Mouse (Mus musculus) midbrain, postnatal 0 days (tissue): ENCODE results near the gene Gm45713. TPM values are rescaled to one million over a fixed set of nuclear protein-coding genes. Genes with fewer than 3 reads are reported as not detected.

Experiments
- ATAC-seq: fragments of 200-750 bp; cut with Nextera tagmentation; 2 replicates; pipeline ENCODE4 v1.8.0; 2017; ENCODE audit warnings: moderate number of reproducible peaks, mild to moderate bottlenecking, moderate TSS enrichment, moderate library complexity; ENCODE audit not compliant: low FRiP score
- DNase-seq: peaks from one replicate; pipeline ENCODE4 v3.0.0-alpha.2; 2015; ENCODE audit warnings: low spot score
- H3K27ac ChIP-seq: fragments of 300-500 bp; sonication (generic); 2 replicates; pipeline ENCODE4 v1.5.1; 2014; ENCODE audit warnings: low read depth, mild to moderate bottlenecking, low read length, mixed read lengths
- H3K27me3 ChIP-seq: fragments of 300-500 bp; sonication (generic); 2 replicates; pipeline ENCODE4 v1.6.1; 2014; ENCODE audit warnings: low read length, control low read depth, mixed read lengths; ENCODE audit not compliant: insufficient read depth
- H3K36me3 ChIP-seq: fragments of 300-500 bp; sonication (generic); 2 replicates; pipeline ENCODE4 v1.6.1; 2014; ENCODE audit warnings: low read length, control low read depth, mixed read lengths; ENCODE audit not compliant: insufficient read depth
- H3K4me1 ChIP-seq: fragments of 300-500 bp; sonication (generic); 2 replicates; pipeline ENCODE4 v1.6.1; 2014; ENCODE audit warnings: mild to moderate bottlenecking, control low read depth, antibody characterized with exemption, low read length, mixed read lengths; ENCODE audit not compliant: insufficient read depth
- H3K4me2 ChIP-seq: fragments of 300-500 bp; sonication (generic); 2 replicates; pipeline ENCODE4 v1.6.1; 2014; ENCODE audit warnings: low read depth, mild to moderate bottlenecking, low read length, mixed read lengths; ENCODE audit not compliant: poor library complexity, severe bottlenecking
- H3K4me3 ChIP-seq: fragments of 300-500 bp; sonication (generic); 2 replicates; pipeline ENCODE4 v1.5.1; 2014; ENCODE audit warnings: low read depth, mild to moderate bottlenecking, low read length, moderate library complexity
- H3K9ac ChIP-seq: fragments of 300-500 bp; sonication (generic); replicated peaks from 2 replicates; pipeline ENCODE4 v1.6.1; 2014; ENCODE audit warnings: mild to moderate bottlenecking, low read length, moderate library complexity, mixed read lengths; ENCODE audit not compliant: poor library complexity, severe bottlenecking
- H3K9me3 ChIP-seq: fragments of 300-500 bp; sonication (generic); 2 replicates; pipeline ENCODE4 v1.6.1; 2016; ENCODE audit warnings: low read length, control low read depth
- CTCF ChIP-seq: IDR thresholded peaks from 2 replicates; pipeline ENCODE4 v1.5.1; 2016; ENCODE audit warnings: antibody characterized with exemption, mild to moderate bottlenecking
- WGBS: fragments of 180-500 bp; shearing (Covaris S2); extraction: QIAGEN DNeasy Blood & Tissue Kit; methylation state at CpG from one replicate; pipeline ENCODE4 v1.1.7; 2014; 5-methylcytosine and 5-hydroxymethylcytosine counted together
- polyA plus RNA-seq: library from polyadenylated mRNA; unstranded; fragments of >200 nt; fragmentation: Nextera tagmentation; extraction: Ambion mirVana; gene quantifications from 2 replicates; pipeline ENCODE4 v1.2.1, GENCODE M21; 2015
- total RNA-seq: library from RNA; depleted of rRNA; stranded (reverse); fragments of >200 nt; gene quantifications from 2 replicates; pipeline ENCODE4 v1.2.3, GENCODE M21; 2014; rRNA removed

Gm45713 gene
- 2.0 TPM in 1 of 2 replicates, not detected in the other for total RNA-seq
- polyA plus RNA-seq = 0.39 TPM in 1 of 2 replicates, not detected in the other

- peak within 1 kb of the TSS; percentile 50; the same call in 1 of the 2 replicates for H3K9ac ChIP-seq
- 3% methylated on average over 29 of the region's 29 CpGs for WGBS
Observed at GRCm38 (mm10) chr7:45135993-45136567, at the start of gene Gm45713, which contains the start of gene Flt3l. Gene Gm45713, minus strand, starts transcription at chr7:45136231. Gene Flt3l, minus strand, starts transcription at chr7:45136432.

GRCm38 (mm10) chr7:45183672-45184071 lies 47.6 kb upstream of the Gm45713 start:
- Histone ChIP-seq H3K9me3 (no peaks in the 10 kb centered on the region), H3K9ac (no peak overlapping the region), H3K4me1 (no peaks in the 10 kb centered on the region), H3K4me2 (no peak overlapping the region), H3K27ac (no peak overlapping the region), H3K36me3 (no peaks in the 10 kb centered on the region), H3K4me3 (no peak overlapping the region), H3K27me3 (peaks cover 56% of the 10 kb centered on the region)
- 68% methylated on average over 7 of the region's 7 CpGs for WGBS
- DNase-seq (no peak), ATAC-seq (no peak)
- no peak for TF ChIP-seq CTCF

More at GRCm38 (mm10) chr7:45135993-45136567, at the start of gene Gm45713, which contains the start of gene Flt3l:
- Histone ChIP-seq H3K36me3 (no peaks in the 10 kb centered on the region), H3K4me2 (peak within 1 kb of the TSS; percentile 58), H3K4me1 (no peaks in the 10 kb centered on the region), H3K4me3 (peak within 1 kb of the TSS; percentile 38), H3K27ac (no peak within 1 kb of the TSS), H3K27me3 (no peaks in the 10 kb centered on the region), H3K9me3 (no peaks in the 10 kb centered on the region)
- TF ChIP-seq CTCF = peak; percentile 91
- ATAC-seq = peak; percentile 62
- DNase-seq = peak; percentile 83

GRCm38 (mm10) chr7:45182606-45183005 lies 46.6 kb upstream of the Gm45713 start:
- Histone ChIP-seq H3K9me3 (no peaks in the 10 kb centered on the region), H3K4me2 (peak overlapping the region; percentile 49), H3K4me3 (peak overlapping the region; percentile 34; the same call in 1 of the 2 replicates), H3K27me3 (peaks cover 66% of the 10 kb centered on the region), H3K36me3 (no peaks in the 10 kb centered on the region), H3K27ac (no peak overlapping the region), H3K9ac (no peak overlapping the region), H3K4me1 (no peaks in the 10 kb centered on the region)
- no peak for TF ChIP-seq CTCF
- WGBS = 14% methylated on average over 11 of the region's 11 CpGs
- DNase-seq (no peak), ATAC-seq (no peak)

- no peak for TF ChIP-seq CTCF
- Histone ChIP-seq H3K4me2 (peak overlapping the region; percentile 49), H3K4me3 (peak overlapping the region; percentile 34), H3K27me3 (peaks cover 71% of the 10 kb centered on the region), H3K36me3 (no peaks in the 10 kb centered on the region), H3K27ac (no peak overlapping the region), H3K4me1 (no peaks in the 10 kb centered on the region), H3K9me3 (no peaks in the 10 kb centered on the region), H3K9ac (no peak overlapping the region)
- WGBS = under 1% methylated on average over 34 of the region's 34 CpGs
- DNase-seq (peak; percentile 87), ATAC-seq (peak; percentile 87)
Observed at GRCm38 (mm10) chr7:45182199-45182601, 46.2 kb upstream of the Gm45713 start.

GRCm38 (mm10) chr7:45181540-45181939 lies 45.5 kb upstream of the Gm45713 start:
- WGBS = 4% methylated on average over 26 of the region's 35 CpGs
- H3K4me3 ChIP-seq = peak overlapping the region; percentile 34
- ATAC-seq (0 out of 2 replicates have a peak, but pooled peaks have one; percentile 8), DNase-seq (peak; percentile 22)
- no peak overlapping the region for H3K27ac ChIP-seq
- peak; percentile 35; the same call in 1 of the 2 replicates for TF ChIP-seq CTCF
- peak overlapping the region; percentile 49 for H3K4me2 ChIP-seq
- no peaks in the 10 kb centered on the region for H3K36me3 ChIP-seq
- H3K27me3 ChIP-seq = peaks cover 76% of the 10 kb centered on the region
- no peaks in the 10 kb centered on the region for H3K9me3 ChIP-seq
- no peaks in the 10 kb centered on the region for H3K4me1 ChIP-seq
- H3K9ac ChIP-seq = no peak overlapping the region

GRCm38 (mm10) chr7:45180896-45181477 lies 45.0 kb upstream of the Gm45713 start, which contains the start of gene Pth2:
Gene Pth2, plus strand, starts transcription at chr7:45180995.
- no peak for TF ChIP-seq CTCF
- peak within 1 kb of the TSS; percentile 49 for H3K4me2 ChIP-seq
- no peaks in the 10 kb centered on the region for H3K9me3 ChIP-seq
- peaks cover 81% of the 10 kb centered on the region for H3K27me3 ChIP-seq
- WGBS = 21% methylated on average over 20 of the region's 20 CpGs
- peaks cover 4% of the 10 kb centered on the region; the same call in 1 of the 2 replicates for H3K4me1 ChIP-seq
- DNase-seq (no peak), ATAC-seq (no peak)
- H3K36me3 ChIP-seq = no peaks in the 10 kb centered on the region
- H3K4me3 ChIP-seq = peak within 1 kb of the TSS; percentile 34
- H3K27ac ChIP-seq = no peak within 1 kb of the TSS
- no peak within 1 kb of the TSS for H3K9ac ChIP-seq
